Mouse (Mus musculus) limb, embryonic 14.5 days (tissue): ENCODE measurements around the gene Gm20683. TPM values are rescaled to one million over a fixed set of nuclear protein-coding genes. Genes with fewer than 3 reads are reported as not detected.

Experiments
- ATAC-seq: fragments of 200-750 bp; cut with Nextera tagmentation; 2 replicates; pipeline ENCODE4 v1.8.0; 2017; ENCODE audit warnings: low read depth, moderate number of reproducible peaks, moderate TSS enrichment; ENCODE audit not compliant: low FRiP score
- DNase-seq: peaks from one replicate; pipeline ENCODE4 v3.0.0-alpha.2; 2015; ENCODE audit warnings: low spot score
- H3K27ac ChIP-seq: fragments of 300-500 bp; sonication (generic); replicated peaks from 2 replicates; pipeline ENCODE4 v1.5.1; 2014; ENCODE audit warnings: low read depth, mild to moderate bottlenecking, low read length, moderate library complexity, mixed read lengths
- H3K27me3 ChIP-seq: fragments of 300-500 bp; sonication (generic); 2 replicates; pipeline ENCODE4 v1.6.1; 2014; ENCODE audit warnings: low read length, mixed read lengths; ENCODE audit not compliant: control insufficient read depth, insufficient read depth
- H3K36me3 ChIP-seq: fragments of 300-500 bp; sonication (generic); 2 replicates; pipeline ENCODE4 v1.6.1; 2014; ENCODE audit warnings: mild to moderate bottlenecking, low read length, moderate library complexity, mixed read lengths; ENCODE audit not compliant: control insufficient read depth, insufficient read depth
- H3K4me1 ChIP-seq: fragments of 300-500 bp; sonication (generic); 2 replicates; pipeline ENCODE4 v1.6.1; 2014; ENCODE audit warnings: antibody characterized with exemption, low read length, mixed read lengths; ENCODE audit not compliant: control insufficient read depth, insufficient read depth
- H3K4me2 ChIP-seq: fragments of 300-500 bp; sonication (generic); replicated peaks from 2 replicates; pipeline ENCODE4 v1.6.1; 2014; ENCODE audit warnings: low read depth, mild to moderate bottlenecking, low read length, moderate library complexity; ENCODE audit not compliant: severe bottlenecking
- H3K4me3 ChIP-seq: fragments of 300-500 bp; sonication (generic); replicated peaks from 2 replicates; pipeline ENCODE4 v1.5.1; 2014; ENCODE audit warnings: low read length
- H3K9ac ChIP-seq: fragments of 300-500 bp; sonication (generic); 2 replicates; pipeline ENCODE4 v1.6.1; 2014; ENCODE audit warnings: mild to moderate bottlenecking, low read depth, low read length, moderate library complexity; ENCODE audit not compliant: severe bottlenecking
- H3K9me3 ChIP-seq: fragments of 300-500 bp; sonication (generic); 2 replicates; pipeline ENCODE4 v1.6.1; 2016; ENCODE audit warnings: low read length; ENCODE audit not compliant: control insufficient read depth
- POLR2A ChIP-seq: fragments of 200-500 bp; IDR thresholded peaks from 2 replicates; pipeline ENCODE4 v1.8.0; 2012; ENCODE audit warnings: inconsistent platforms, mild to moderate bottlenecking, moderate library complexity, borderline replicate concordance; ENCODE audit not compliant: insufficient read depth, insufficient read length; ENCODE audit errors: extremely low read depth
- WGBS: fragments of 180-500 bp; shearing (Covaris S2); extraction: QIAGEN DNeasy Blood & Tissue Kit; methylation state at CpG from one replicate; pipeline ENCODE4 v1.1.7; 2014; 5-methylcytosine and 5-hydroxymethylcytosine counted together
- polyA plus RNA-seq, 2 experiments: library from polyadenylated mRNA; depleted of rRNA in 1 of 2; stranded (reverse) in 1 of 2; unstranded in 1 of 2; fragments of >200 nt; fragmentation: Nextera tagmentation in 1 of 2; extraction: Ambion mirVana in 1 of 2; gene quantifications; 2 replicates each; pipeline versions ENCODE4 v1.2.1 to v1.2.3; 2012 to 2014

Gene Gm20683
- polyA plus RNA-seq, 2 experiments, result 2.5 to 13.0 TPM

DNA sequence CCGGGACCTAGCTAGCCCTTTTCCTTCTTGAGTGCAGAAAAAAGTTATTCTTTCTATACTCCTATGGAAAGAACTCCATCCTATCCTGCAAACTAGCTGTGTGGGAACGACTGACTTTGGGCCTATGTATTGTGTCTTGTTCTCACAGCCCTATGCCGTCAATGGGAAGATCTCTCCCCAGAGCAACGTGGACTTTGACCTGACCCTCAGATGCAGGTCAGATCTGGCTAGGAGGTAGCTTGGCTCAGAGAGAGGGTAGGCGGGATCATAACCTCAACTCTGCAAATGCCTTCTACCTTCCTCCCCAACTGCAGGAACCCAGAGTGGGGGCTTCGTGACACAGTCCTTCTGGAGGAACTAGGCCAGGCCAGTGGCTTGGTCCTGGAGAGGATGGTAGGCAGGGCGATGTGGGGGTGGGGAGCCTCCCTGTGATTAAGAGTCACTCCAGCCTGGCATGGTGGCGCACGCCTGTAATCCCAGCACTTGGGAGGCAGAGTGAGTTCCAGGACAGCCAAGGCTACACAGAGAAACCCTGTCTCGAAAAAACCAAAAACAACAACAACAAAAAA is 34.9 kb upstream of the Gm20683 start:
- H3K4me2 ChIP-seq, result peak overlapping the region; percentile 88

DNA sequence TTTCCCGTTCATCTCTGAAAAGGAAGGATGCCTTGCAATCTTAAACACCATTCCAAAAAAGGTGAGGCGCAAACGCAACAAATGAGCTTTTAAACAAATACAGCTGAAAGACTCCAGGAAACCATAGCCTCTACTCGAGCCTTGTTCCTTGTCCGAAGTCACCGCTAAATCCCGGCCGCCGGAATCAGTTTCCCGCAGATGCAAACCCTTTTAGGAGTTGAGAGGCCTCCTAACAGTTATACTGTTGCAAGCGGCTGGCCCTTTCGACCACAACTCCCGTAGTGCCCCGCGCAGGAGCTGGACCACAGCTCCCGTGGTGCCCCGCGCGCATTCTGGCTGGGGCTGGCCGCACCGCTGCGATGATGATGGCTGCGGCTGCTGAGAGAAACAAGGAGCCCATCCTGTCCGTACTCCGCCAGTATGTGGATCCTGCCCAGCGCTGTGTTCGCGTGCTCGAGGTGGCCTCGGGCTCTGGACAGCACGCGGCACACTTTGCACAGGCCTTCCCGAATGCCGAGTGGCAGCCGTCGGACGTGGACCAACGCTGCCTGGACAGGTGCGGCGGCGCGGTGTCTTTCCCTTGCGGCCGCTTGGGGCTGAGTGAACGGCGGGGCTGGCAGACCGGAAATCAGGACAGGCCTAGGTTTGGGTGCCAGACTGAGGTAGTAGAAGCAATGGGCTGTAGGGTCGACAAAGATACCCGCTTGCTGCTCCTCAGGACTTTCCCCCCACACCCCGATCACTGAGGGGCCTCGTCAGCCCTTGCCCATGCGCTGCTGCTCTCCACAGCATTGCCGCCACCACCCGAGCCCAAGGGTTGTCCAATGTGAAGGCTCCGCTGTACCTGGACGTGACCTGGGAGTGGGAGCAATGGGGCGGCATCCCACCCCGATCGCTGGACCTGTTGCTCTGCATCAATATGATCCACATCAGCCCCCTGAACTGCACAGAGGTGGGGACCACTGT is 33.9 kb upstream of the Gm20683 start:
- Histone ChIP-seq H3K4me3 (peak overlapping the region; percentile 77), H3K9me3 (no peaks in the 10 kb centered on the region), H3K27ac (peak overlapping the region; percentile 76), H3K4me1 (peaks cover 10% of the 10 kb centered on the region), H3K36me3 (peaks cover 25% of the 10 kb centered on the region), H3K9ac (peak overlapping the region; percentile 63), H3K4me2 (peak overlapping the region; percentile 88), H3K27me3 (no peaks in the 10 kb centered on the region)
- DNase-seq (peak; percentile 88), ATAC-seq (peak; percentile 93)
- TF ChIP-seq POLR2A, result 0 out of 2 replicates have a peak, but pooled peaks have one; percentile 85
- WGBS, result under 1% methylated on average over 58 of the region's 59 CpGs

More for the DNA sequence above, 34.9 kb upstream of the Gm20683 start:
- Histone ChIP-seq H3K4me3 (peak overlapping the region; percentile 77), H3K36me3 (peaks cover 26% of the 10 kb centered on the region), H3K9ac (peak overlapping the region; percentile 63), H3K27me3 (no peaks in the 10 kb centered on the region), H3K4me1 (peaks cover 10% of the 10 kb centered on the region), H3K27ac (no peak overlapping the region), H3K9me3 (no peaks in the 10 kb centered on the region)
- no peak for ATAC-seq
- no peak for TF ChIP-seq POLR2A
- WGBS, result 71% methylated on average over 10 of the region's 10 CpGs
- no peak for DNase-seq

DNA sequence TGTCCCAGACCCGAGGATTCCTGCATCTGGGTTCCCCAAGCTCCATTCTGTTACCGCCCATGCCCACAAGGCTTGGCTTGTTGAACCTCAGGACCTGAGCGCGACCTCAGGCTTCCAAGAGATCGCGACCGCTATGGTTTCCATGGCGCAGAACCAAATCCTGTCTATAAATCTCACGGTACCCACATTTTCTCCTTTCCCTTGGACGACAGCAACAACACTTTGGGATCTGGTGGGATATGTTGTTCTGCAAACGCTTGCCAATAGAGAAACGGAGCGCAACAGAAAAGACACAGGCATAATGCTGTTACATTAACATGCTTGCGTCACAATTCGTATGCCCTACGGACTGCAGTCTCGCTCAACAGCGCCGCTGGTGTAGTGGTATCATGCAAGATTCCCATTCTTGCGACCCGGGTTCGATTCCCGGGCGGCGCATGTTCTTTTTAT is 33.2 kb upstream of the Gm20683 start, which contains the start of gene Mettl26:
Mettl26 (plus strand) TSS at position 354 of the 450 bp plus-strand sequence.
- under 1% methylated on average over 25 of the region's 25 CpGs for WGBS
- peaks cover 10% of the 10 kb centered on the region for H3K4me1 ChIP-seq
- DNase-seq (peak; percentile 97), ATAC-seq (peak; percentile 82)
- no peaks in the 10 kb centered on the region for H3K27me3 ChIP-seq
- no peaks in the 10 kb centered on the region for H3K9me3 ChIP-seq
- peak within 1 kb of the TSS; percentile 88 for H3K4me2 ChIP-seq
- no peak for TF ChIP-seq POLR2A
- peak within 1 kb of the TSS; percentile 63 for H3K9ac ChIP-seq
- peak within 1 kb of the TSS; percentile 76 for H3K27ac ChIP-seq
- peak within 1 kb of the TSS; percentile 77 for H3K4me3 ChIP-seq
- H3K36me3 ChIP-seq, result peaks cover 20% of the 10 kb centered on the region

DNA sequence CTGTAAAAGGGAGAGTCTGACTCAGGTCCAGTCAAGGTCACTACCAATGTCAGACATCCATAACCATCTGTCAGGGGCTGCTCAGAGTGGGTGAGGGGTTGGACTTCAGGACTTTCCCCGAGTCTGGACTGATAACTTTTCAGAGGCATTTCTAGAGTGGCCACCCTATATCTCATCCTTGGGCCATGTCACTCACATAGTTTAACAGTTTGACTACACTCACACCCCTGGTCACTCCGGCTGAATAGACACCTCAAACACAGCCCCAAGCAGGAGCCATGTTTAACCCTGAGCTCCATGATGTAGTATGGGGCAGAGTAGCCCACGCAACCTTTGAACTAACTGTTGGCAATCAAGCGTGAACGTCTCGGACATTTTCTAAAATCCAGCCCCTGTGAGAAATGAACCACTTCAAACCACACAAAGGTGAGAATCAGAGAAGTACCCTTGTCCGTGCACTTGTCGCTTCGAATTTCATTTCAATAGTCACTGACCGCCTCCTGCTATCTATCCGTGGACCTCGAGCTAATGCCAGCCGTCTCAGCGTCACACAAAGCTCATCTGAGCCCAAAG is 32.7 kb upstream of the Gm20683 start:
- H3K36me3 ChIP-seq, result peaks cover 17% of the 10 kb centered on the region
- 7% methylated on average over 14 of the region's 14 CpGs for WGBS

More for the DNA sequence above, 32.7 kb upstream of the Gm20683 start:
- Histone ChIP-seq H3K27me3 (no peaks in the 10 kb centered on the region), H3K27ac (peak overlapping the region; percentile 76), H3K9me3 (no peaks in the 10 kb centered on the region), H3K4me2 (peak overlapping the region; percentile 88), H3K9ac (peak overlapping the region; percentile 45), H3K4me1 (peaks cover 10% of the 10 kb centered on the region), H3K4me3 (peak overlapping the region; percentile 77)
- ATAC-seq (no peak), DNase-seq (no peak)
- no peak for TF ChIP-seq POLR2A
